Mouse (Mus musculus) intestine, embryonic 16.5 days (tissue): Measurements from ENCODE around the gene Med12l. TPM values are rescaled to one million over a fixed set of nuclear protein-coding genes. Genes with fewer than 3 reads are reported as not detected.

ENCODE experiments used
- ATAC-seq: fragments of 200-750 bp; cut with Nextera tagmentation; 2 replicates; pipeline ENCODE4 v1.8.0; 2017; ENCODE audit warnings: moderate TSS enrichment, moderate library complexity
- H3K27ac ChIP-seq: fragments of 300-500 bp; sonication (generic); 2 replicates; pipeline ENCODE4 v1.5.1; 2014; ENCODE audit warnings: mild to moderate bottlenecking, low read length
- H3K27me3 ChIP-seq: fragments of 300-500 bp; sonication (generic); replicated peaks from 2 replicates; pipeline ENCODE4 v1.6.1; 2014; ENCODE audit warnings: low read length, control low read depth, mixed read lengths; ENCODE audit not compliant: control insufficient read depth, insufficient read depth
- H3K36me3 ChIP-seq: fragments of 300-500 bp; sonication (generic); 2 replicates; pipeline ENCODE4 v1.6.1; 2014; ENCODE audit warnings: low read length, control low read depth; ENCODE audit not compliant: control insufficient read depth, insufficient read depth
- H3K4me1 ChIP-seq: fragments of 300-500 bp; sonication (generic); 2 replicates; pipeline ENCODE4 v1.6.1; 2014; ENCODE audit warnings: low read length, control low read depth, mixed read lengths; ENCODE audit not compliant: control insufficient read depth, insufficient read depth
- H3K4me2 ChIP-seq: fragments of 300-500 bp; sonication (generic); 2 replicates; pipeline ENCODE4 v1.6.1; 2014; ENCODE audit warnings: low read depth, low read length, control low read depth
- H3K4me3 ChIP-seq: fragments of 300-500 bp; sonication (generic); 2 replicates; pipeline ENCODE4 v1.5.1; 2014; ENCODE audit warnings: mild to moderate bottlenecking, low read length
- H3K9ac ChIP-seq: fragments of 300-500 bp; sonication (generic); 2 replicates; pipeline ENCODE4 v1.6.1; 2014; ENCODE audit warnings: low read depth, low read length
- H3K9me3 ChIP-seq: fragments of 300-500 bp; sonication (generic); 2 replicates; pipeline ENCODE4 v1.6.1; 2016; ENCODE audit warnings: low read length, control low read depth; ENCODE audit not compliant: control insufficient read depth
- WGBS: fragments of 180-500 bp; shearing (Covaris S2); extraction: QIAGEN DNeasy Blood & Tissue Kit; methylation state at CpG from one replicate; pipeline ENCODE4 v1.1.7; 2014; 5-methylcytosine and 5-hydroxymethylcytosine counted together
- polyA plus RNA-seq: library from polyadenylated mRNA; unstranded; fragments of >200 nt; fragmentation: Nextera tagmentation; extraction: Ambion mirVana; gene quantifications from 2 replicates; pipeline ENCODE4 v1.2.1, GENCODE M21; 2015

Med12l gene
- polyA plus RNA-seq, result 0.65 and 0.69 TPM in 2 replicates

DNA sequence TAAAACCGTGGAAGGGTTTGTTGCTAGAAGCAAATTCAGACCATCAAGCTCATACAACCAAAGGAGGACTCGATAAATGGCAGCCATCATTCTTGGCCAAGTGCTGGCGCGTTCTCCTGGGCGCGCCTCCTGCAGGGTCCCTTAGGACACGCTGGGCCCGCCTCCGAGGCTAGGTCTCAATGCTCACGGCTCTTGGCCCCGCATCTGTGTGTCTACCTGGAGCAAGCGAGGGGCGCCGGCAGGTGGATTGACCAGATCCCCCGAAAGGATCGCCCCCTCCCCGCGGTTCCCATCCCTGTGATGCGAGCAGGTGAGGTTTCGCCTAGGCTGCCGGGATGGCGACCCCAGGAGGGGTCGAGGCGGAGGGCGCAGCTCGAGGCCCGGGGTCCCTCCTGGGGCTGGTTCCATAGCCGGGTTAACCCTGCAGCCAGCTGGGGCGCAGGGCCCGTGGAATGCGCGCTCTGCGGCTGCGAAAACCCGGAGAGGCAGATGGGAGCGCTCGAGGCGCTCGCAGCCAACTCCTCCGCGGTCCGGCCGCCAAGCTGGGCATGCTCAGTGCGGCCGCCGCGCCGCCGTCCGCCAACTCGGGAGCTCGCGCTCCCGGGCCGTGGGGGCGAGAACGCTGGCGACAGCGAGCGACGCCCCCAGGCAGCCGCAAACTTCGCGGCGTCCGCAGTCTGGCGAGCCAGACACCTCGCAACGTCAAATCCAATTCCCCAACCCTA is at the start of gene Med12l:
Gene Med12l, plus strand, starts transcription at position 555 of the 725 bp plus-strand sequence.
- H3K9me3 ChIP-seq, result no peaks in the 10 kb centered on the region
- peak; percentile 82 for ATAC-seq
- no peaks in the 10 kb centered on the region for H3K36me3 ChIP-seq
- peak within 1 kb of the TSS; percentile 77 for H3K4me3 ChIP-seq
- peaks cover 5% of the 10 kb centered on the region; the same call in 1 of the 2 replicates for H3K4me1 ChIP-seq
- peak within 1 kb of the TSS; percentile 73 for H3K9ac ChIP-seq
- no peaks in the 10 kb centered on the region for H3K27me3 ChIP-seq
- under 1% methylated on average over 69 of the region's 69 CpGs for WGBS
- peak within 1 kb of the TSS; percentile 83 for H3K27ac ChIP-seq
- peak within 1 kb of the TSS; percentile 98 for H3K4me2 ChIP-seq

- Histone ChIP-seq H3K27ac (no peak overlapping the region), H3K4me3 (no peak overlapping the region), H3K27me3 (no peaks in the 10 kb centered on the region), H3K9me3 (no peaks in the 10 kb centered on the region), H3K9ac (no peak overlapping the region), H3K4me1 (no peaks in the 10 kb centered on the region), H3K36me3 (no peaks in the 10 kb centered on the region), H3K4me2 (no peak overlapping the region)
- 85% methylated on average over 1 of the region's 1 CpGs for WGBS
- no peak for ATAC-seq
These were observed 44.5 kb upstream of the Med12l start for GRCm38 (mm10) chr3:58961166-58961565.

DNA sequence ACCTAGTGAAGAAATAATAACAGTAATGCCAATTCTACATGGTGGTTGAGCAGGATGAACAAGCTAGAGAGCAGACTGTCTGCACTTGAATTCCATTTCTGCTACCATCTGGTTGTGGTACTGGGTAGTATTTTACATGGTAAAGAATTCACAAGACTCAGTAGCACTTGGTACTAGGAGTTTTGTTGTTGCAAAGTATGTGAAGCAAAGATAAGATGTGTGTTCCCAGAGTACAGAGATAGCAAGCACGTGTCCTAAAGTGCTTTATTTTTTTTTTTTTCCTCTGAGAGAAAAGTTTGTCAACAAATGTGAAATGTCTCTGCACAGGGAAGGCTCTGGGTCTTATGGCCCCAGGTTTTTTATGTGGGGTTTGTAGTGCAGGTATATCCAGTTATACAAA is 28.2 kb upstream of the Med12l start:
- no peaks in the 10 kb centered on the region for H3K4me1 ChIP-seq

DNA sequence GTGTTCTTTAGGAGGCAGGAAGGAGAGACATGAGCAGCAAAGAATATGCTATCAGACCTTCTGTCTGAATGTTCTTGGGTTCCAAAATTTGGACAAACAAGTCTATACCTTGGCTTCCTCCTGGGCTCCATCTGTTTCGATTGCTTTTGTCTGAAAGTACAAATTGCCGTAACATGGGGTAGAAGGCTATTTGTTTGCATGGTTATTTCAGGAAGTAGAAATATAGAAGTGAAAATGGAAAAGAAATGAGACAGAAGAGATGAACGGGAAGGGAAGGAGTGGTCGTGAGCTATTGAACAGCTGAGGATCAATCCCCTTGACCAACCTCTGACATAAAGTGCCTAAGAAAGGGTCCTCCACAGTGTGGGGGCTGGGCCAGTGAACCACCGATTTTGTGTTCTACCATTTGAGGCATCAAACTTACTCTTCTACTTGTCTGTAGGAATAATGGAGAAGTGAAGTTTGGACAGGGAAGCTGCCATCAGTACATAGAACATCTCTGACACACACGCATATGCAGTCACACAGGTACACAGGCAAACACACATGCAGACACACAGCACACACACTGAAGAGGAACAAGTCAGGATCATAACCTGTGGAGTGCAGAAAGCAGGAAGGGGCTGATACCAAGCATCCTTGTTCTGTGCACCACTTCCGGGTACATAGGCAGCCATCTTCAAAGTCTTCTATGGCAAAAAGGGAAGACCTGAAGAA is 27.6 kb upstream of the Med12l start:
- H3K36me3 ChIP-seq, result no peaks in the 10 kb centered on the region

More for the DNA sequence above, 28.2 kb upstream of the Med12l start:
- H3K4me2 ChIP-seq, result no peak overlapping the region
- 70% methylated on average over 1 of the region's 1 CpGs for WGBS
- H3K9me3 ChIP-seq, result no peaks in the 10 kb centered on the region
- no peaks in the 10 kb centered on the region for H3K36me3 ChIP-seq
- H3K27ac ChIP-seq, result no peak overlapping the region
- no peaks in the 10 kb centered on the region for H3K27me3 ChIP-seq
- ATAC-seq, result no peak
- no peak overlapping the region for H3K9ac ChIP-seq
- H3K4me3 ChIP-seq, result no peak overlapping the region

GRCm38 (mm10) chr3:58980579-58980978 is 25.0 kb upstream of the Med12l start:
- 69% methylated on average over 4 of the region's 4 CpGs for WGBS
- ATAC-seq, result no peak
- Histone ChIP-seq H3K4me2 (no peak overlapping the region), H3K27me3 (no peaks in the 10 kb centered on the region), H3K36me3 (no peaks in the 10 kb centered on the region), H3K27ac (no peak overlapping the region), H3K4me1 (no peaks in the 10 kb centered on the region), H3K9me3 (no peaks in the 10 kb centered on the region), H3K9ac (no peak overlapping the region), H3K4me3 (no peak overlapping the region)

More for the DNA sequence above, 27.6 kb upstream of the Med12l start:
- Histone ChIP-seq H3K27me3 (no peaks in the 10 kb centered on the region), H3K4me3 (no peak overlapping the region), H3K4me1 (no peaks in the 10 kb centered on the region), H3K9me3 (no peaks in the 10 kb centered on the region), H3K9ac (no peak overlapping the region), H3K4me2 (no peak overlapping the region), H3K27ac (no peak overlapping the region)
- no peak for ATAC-seq
- WGBS, result 91% methylated on average over 7 of the region's 7 CpGs

DNA sequence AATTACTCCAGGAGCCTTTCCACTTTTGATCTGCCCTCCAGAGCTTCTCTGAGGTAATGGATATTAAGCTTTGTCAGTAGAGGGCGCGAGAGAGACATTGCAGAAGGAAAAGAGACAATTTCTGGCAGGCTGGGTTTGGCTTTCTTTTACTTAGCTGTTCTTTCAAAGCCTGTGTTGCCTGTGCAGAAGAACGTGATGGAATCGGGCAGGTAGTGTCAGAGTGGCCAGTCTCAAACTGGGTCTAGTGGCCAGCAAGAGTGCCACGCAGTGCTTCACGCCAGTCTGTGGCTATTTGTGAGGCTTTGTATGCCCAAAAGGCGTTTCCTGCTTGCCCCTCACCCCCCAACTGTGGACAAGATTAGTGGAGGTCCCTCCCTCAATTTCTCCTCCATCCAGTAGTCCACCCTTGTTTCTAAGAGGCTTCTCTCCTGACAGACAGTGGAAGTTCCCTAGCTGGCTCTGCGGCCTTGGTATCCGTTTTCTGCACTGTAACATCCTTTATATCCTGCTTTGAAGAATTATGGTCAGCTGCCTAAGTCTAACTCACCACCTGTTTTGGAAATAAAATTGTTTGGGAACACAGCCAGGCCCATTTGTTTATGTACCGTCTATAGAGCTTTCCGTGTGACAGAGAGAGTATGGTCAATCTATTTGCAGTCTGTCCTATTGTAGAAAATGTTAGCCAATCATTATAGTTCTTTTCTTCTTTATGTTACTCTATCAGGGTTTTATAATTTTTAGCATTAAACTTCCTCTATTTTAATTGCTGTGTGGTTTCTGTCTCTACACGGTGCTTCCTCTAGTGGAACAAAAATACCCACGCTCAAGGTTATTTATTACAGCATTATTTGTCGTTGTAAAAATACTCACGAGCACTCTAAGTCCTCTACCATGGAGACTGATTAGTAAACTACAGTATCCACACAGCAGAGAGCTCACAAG is 22.5 kb upstream of the Med12l start:
- H3K4me3 ChIP-seq, result no peak overlapping the region
- no peak overlapping the region for H3K27ac ChIP-seq
- 0 out of 2 replicates have a peak overlapping the region, but pooled peaks have one; percentile 37 for H3K9ac ChIP-seq
- H3K4me2 ChIP-seq, result peak overlapping the region; percentile 30; the same call in 1 of the 2 replicates
- H3K27me3 ChIP-seq, result no peaks in the 10 kb centered on the region
- H3K9me3 ChIP-seq, result no peaks in the 10 kb centered on the region
- H3K36me3 ChIP-seq, result no peaks in the 10 kb centered on the region
- 42% methylated on average over 15 of the region's 15 CpGs for WGBS
- no peaks in the 10 kb centered on the region for H3K4me1 ChIP-seq
- peak; percentile 33; the same call in 1 of the 2 replicates for ATAC-seq

DNA sequence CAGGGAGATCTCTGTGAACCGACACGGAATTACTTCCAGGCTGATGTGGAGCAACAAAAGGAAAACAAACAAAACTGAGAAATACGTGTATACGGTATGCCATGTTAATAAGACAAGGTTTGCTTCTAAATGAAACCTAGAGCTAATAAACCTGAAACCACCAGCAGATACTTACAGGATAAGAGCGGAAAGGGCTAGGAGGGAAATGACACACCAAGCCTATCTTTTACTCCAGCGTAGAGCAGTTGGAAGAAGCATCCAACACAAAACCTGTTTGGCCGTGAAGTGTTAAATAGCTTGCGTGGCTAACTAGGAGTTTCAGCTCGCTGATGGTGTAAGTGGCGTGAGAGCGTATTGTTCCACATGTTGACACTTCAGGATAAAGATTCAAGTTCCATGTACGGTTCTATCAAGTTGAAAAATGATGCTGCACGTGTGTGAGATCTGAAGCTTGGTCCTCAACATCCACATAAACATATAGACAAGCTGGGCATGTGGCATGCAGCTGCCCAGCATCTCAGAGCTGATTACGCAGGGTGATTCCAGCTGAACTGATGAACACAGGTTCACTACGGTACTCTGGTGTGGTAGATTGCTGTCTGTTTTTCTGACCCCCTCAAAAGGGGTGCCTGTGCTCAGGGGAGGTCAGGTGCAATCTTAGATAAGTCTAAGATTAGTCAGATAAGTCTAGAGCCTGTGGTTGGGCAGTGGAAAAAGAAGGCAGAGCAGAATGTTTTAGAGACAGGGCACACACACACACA is 21.6 kb upstream of the Med12l start:
- no peaks in the 10 kb centered on the region for H3K36me3 ChIP-seq
- H3K4me2 ChIP-seq, result no peak overlapping the region
- no peaks in the 10 kb centered on the region for H3K9me3 ChIP-seq
- WGBS, result 80% methylated on average over 15 of the region's 15 CpGs
- no peaks in the 10 kb centered on the region for H3K4me1 ChIP-seq
- H3K27me3 ChIP-seq, result no peaks in the 10 kb centered on the region
- no peak overlapping the region for H3K9ac ChIP-seq
- ATAC-seq, result no peak
- H3K27ac ChIP-seq, result no peak overlapping the region
- H3K4me3 ChIP-seq, result no peak overlapping the region

GRCm38 (mm10) chr3:58985816-58986215 is 19.8 kb upstream of the Med12l start:
- Histone ChIP-seq H3K9me3 (no peaks in the 10 kb centered on the region), H3K4me2 (no peak overlapping the region), H3K9ac (no peak overlapping the region), H3K4me1 (no peaks in the 10 kb centered on the region), H3K36me3 (no peaks in the 10 kb centered on the region), H3K4me3 (no peak overlapping the region), H3K27me3 (no peaks in the 10 kb centered on the region), H3K27ac (no peak overlapping the region)
- 47% methylated on average over 4 of the region's 4 CpGs for WGBS
- no peak for ATAC-seq
